Mouse (Mus musculus) right cerebral cortex, postnatal 14 days (tissue): ENCODE data around the gene Uhrf1.

Source experiments
- DNase-seq: peaks from one replicate; pipeline ENCODE4 v3.0.0; 2022

The Uhrf1 gene

DNA sequence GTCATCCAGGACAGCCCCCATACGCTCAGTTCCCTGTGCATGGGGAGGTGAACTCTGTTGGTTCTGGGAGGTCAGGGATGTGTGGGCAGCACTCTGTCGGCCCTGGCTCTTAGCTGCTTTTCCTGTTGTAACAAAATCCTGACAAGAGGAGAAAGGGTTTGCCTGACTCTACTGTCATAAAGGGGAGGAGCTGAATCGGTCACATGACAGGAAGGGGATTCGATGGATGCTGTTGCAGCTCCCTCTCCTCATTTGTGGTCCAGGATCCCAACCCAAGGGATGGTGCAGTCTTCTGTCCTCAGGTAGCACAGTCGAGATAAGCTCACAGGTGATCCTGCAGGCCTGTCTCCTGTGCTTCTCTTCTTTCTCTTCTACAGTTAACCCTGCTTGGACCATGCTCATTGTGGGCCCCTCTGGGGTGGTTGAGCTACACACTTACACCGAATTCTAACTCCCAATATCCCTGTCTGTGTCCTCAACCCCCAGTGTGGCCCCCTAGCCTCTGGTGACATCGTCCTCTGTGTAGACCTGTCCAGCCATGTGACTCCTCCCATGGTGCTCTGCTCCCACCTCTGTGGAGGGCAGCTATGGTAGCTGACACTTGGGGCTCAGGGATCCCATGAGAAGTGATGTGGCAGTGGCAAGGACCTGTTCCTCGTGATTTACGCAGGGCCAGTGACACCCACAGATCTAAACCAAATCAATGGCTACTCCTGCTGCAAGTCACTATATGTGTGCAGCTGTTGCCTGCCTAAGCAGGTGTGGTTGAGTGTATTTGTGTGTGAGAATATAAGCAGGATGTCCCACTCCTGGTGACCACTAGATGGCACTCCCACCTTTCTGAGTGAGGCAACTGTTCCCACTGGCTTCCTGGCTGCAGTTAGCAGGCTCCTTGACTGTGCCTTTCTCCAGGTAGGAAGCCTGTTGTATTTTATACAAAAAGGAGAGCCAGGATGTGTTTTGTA, 54.1 kb downstream of the Uhrf1 start:
- DNase-seq, result peak; percentile 68

DNA sequence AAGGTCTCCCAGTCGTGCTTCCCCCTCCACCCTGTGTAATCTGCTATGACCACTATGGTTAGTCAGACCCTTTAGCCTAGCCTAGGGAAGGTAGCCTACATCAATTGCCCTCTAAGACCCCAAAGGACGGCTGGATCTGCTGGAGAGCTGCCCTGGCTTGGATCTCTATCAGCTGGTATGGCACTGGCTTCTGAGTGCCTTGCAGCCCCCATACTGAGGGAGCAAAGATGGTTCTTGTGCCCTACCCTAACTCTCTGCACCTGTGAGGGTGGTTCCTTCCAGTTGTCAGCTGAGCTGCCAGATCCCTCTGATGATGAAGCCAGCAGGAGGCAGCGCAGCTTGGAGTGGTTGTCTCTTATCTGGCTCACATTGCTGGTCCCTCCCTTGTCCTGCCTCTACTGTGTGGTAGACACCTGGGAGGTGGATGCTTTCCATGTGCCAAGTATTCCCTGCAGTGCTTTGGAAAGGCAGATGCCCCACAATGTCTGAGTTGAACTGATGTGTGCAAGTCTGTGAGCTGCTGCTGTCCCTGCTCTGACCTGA, 56.1 kb downstream of the Uhrf1 start:
- no peak for DNase-seq

DNA sequence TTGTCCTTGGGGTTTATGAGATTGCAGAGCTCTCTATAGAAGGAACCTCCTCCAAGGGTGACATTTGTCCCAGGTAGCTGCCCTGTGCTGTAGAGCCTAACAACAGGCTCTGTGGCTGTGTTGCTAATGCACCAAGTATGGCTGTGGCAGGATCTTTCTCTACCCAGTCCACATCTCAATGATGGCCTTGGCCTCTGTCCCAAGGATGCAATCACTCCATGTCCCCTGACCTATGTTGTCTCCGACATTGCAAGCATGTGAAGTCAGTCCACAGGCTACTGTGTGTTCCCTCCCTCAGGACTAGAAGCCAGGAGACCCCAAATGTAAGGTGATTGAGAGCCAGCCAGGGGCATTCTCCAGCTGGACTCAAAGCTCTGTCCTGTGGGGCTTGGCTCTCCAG, 56.7 kb downstream of the Uhrf1 start:
- no peak for DNase-seq

DNA sequence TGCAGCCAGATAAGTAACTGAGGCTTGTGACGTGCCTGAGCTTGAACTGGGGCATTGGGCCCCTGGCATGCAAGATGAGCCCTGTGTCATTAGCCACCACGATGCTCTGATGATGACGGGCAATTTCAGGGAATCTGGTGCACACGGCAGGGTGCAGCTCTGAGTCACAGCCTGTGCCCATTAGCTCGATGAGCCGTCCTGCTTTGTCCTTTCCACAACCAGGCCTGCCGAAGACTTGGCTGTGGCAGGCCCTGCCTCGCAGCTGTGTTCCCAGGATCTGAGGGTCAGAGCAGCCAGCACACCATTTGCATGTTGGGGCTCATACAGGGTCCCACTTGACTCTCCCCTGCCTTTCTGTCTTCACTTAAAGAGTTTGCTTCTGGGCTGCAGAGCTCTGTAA, 57.3 kb downstream of the Uhrf1 start:
- DNase-seq, result no peak

DNA sequence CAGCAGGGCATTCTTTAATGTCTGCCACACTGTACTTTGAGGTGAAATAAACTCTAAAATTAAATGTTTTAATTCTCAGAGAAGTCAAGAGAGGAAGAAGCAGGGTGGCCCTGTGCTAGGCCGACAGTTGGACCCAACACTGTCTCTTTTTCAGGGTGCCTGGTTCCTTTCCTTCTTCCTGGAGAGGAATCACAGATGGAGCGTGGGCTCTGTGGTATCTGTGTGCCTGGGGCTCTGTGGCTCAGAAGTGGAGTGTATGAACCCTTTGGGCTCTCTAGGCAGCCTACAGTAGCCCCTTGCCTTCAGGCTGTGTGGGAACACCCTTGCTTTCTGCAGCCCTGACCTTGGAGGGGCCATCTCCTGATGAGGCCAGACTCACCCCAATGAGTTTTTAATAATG, 58.4 kb downstream of the Uhrf1 start:
- no peak for DNase-seq

DNA sequence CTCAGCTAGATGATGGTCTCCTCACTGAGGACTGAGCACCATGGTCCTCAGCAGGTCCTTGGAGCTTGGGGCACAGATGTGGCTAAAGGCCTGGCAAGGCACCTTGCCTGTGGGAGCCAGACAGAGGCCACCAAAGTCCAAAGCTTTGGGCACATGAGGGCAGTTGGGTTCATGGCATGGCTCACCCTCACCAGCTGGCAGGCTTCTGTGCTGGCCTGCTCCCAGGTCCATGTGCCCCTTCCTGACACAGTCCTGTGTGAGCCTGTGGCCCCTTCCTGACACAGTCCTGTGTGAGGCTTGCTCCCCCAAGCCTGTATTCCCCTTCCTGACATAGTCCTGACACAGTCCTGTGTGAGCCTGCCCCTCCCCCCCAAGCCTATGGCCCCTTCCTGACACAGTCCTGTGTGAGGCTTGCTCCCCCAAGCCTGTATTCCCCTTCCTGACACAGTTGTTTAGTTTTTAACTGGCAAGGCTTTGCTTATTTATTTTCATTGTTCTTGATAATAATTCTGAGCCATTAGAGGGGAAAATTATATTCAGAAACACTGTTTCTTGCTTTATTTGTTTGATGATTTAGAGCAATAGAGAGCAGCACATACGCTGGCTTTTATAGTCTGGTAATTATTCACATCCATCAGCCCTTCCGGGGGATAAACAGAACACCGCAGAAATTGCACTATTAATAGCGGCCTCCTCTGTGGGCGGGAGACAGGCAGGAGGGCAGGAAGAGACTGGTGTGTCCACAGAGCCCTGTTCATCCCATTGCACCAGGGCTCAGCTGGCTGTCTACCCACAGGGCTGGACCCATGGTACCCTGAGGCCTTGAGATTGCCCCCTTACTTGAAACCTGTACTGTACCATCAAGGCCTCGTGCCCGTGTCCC, 62.9 kb downstream of the Uhrf1 start:
- DNase-seq, result no peak

DNA sequence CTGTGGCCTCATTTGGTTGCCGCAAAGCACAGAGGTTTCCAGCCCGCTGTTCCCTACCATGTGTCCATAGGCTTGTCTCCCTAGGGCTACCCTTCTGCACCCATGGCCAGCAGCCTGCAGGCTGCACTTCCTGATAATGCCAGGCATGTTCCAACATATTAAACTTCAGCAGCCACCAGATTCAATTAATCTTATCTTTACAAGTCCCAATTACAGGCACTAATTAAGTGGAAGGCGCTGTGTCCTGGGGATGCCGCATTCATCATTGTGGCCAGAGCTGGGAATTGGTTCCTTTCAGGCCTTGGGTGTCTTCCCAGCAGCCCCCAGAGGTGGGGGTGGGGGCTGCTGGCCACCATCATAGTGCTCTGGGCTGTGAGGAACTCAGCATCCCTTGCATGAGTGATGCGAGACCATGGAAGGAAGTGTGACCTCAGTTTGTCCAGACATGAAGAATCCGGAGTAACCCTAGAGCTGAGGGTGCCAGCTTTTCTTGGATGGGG, 65.2 kb downstream of the Uhrf1 start:
- no peak for DNase-seq

DNA sequence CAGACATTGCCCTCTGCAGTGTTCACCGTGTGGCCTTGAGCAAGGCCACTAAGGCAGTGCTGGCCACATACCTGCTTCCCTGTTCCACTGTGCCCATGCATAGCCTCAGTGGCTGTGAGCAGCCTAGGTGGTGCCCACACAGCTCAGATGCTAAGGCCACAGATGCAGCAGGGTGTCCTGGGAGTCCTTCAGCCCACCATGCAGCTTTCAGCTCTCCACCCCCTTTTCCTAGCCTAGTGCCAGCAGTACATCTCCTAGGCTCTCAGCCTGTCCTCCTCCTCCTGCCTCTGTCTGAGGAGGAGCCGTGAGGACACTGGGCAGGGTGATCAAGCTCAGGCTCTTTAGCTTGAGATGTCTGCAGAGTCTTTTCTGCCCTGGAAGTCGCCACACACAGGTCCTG, 67.0 kb downstream of the Uhrf1 start:
- DNase-seq, result no peak

DNA sequence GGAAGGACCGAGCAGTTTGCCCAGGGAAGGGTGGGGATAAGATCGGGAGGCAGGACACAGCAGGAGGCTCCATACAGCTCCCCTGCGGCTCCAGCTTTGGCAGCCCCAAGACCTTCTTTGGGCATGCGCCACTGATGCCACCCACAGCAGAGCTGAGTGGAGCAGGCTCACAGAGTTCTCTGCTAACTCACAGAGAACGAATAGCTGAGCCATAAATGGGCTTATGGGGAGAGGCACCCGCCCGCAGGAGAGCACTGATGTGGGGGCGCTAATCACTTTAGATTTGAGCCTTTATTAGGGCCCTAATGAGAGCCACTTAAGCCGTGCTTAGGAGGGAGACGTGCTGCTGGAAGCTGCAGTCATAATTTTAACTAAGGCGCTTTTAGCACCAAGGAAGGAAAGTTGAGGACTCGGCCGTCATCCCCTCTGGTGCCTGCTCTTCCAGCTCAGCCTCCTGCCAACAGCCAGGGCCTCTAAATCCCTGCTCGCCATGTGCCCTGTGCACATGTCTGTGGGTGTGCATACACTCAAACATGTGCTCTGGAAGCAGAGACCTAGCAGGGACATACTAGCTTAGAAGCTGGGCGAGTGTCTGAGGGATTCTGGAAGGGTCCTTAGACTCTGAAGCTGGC, 68.0 kb downstream of the Uhrf1 start:
- peak; percentile 59 for DNase-seq

DNA sequence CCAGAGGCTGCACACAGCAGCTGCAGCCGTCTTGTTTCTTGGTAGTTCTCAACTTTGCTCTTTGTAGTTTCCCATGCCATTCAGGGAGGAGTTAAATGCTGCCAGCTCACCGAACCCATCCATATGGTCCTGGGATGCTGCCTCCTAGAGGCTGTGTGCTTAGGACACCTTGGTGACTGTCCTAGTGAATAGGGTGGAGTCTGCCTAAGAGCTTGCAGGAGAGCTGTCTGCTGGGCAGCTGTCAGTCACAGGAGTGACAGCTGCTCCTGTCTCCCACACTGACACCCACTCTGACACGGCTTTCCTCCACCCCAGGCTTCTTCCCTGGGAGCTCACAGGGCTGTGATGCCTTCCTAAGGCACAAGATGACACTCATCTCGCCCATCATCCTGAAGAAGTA, 69.0 kb downstream of the Uhrf1 start:
- DNase-seq, result no peak
